Mouse (Mus musculus) stomach, postnatal 0 days (tissue): ENCODE measurements around the gene Myog. TPM values are rescaled to one million over a fixed set of nuclear protein-coding genes. Genes with fewer than 3 reads are reported as not detected.
A peak's percentile ranks its signal among the peaks of the same experiment; 100 is the strongest.

Source experiments
- ATAC-seq: fragments of 200-750 bp; cut with Nextera tagmentation; 2 replicates; pipeline ENCODE4 v1.8.0; 2017; ENCODE audit not compliant: low FRiP score, low TSS enrichment
- DNase-seq: peaks from one replicate; pipeline ENCODE4 v3.0.0-alpha.2; 2016; ENCODE audit warnings: low spot score
- H3K27ac ChIP-seq: fragments of 300-500 bp; sonication (generic); replicated peaks from 2 replicates; pipeline ENCODE4 v1.5.1; 2014; ENCODE audit warnings: mild to moderate bottlenecking, control low read depth
- H3K27me3 ChIP-seq: fragments of 300-500 bp; sonication (generic); 2 replicates; pipeline ENCODE4 v1.6.1; 2014; ENCODE audit warnings: low read length; ENCODE audit not compliant: control insufficient read depth, insufficient read depth
- H3K36me3 ChIP-seq: fragments of 300-500 bp; sonication (generic); 2 replicates; pipeline ENCODE4 v1.6.1; 2014; ENCODE audit warnings: low read length, mixed read lengths; ENCODE audit not compliant: control insufficient read depth, insufficient read depth
- H3K4me1 ChIP-seq: fragments of 300-500 bp; sonication (generic); replicated peaks from 2 replicates; pipeline ENCODE4 v1.6.1; 2014; ENCODE audit warnings: antibody characterized with exemption; ENCODE audit not compliant: control insufficient read depth, insufficient read depth
- H3K4me2 ChIP-seq: fragments of 300-500 bp; sonication (generic); replicated peaks from 2 replicates; pipeline ENCODE4 v1.6.1; 2014; ENCODE audit warnings: low read depth, mild to moderate bottlenecking, control low read depth, moderate library complexity
- H3K4me3 ChIP-seq: fragments of 300-500 bp; sonication (generic); 2 replicates; pipeline ENCODE4 v1.5.1; 2014; ENCODE audit warnings: low read depth, low read length, control low read depth
- H3K9ac ChIP-seq: fragments of 300-500 bp; sonication (generic); 2 replicates; pipeline ENCODE4 v1.6.1; 2014; ENCODE audit warnings: mild to moderate bottlenecking, low read length, control low read depth, mixed read lengths
- H3K9me3 ChIP-seq: fragments of 300-500 bp; sonication (generic); 2 replicates; pipeline ENCODE4 v1.6.1; 2016; ENCODE audit warnings: low read length; ENCODE audit not compliant: control insufficient read depth
- CTCF ChIP-seq: IDR thresholded peaks from 2 replicates; pipeline ENCODE4 v1.5.1; 2016; ENCODE audit warnings: antibody characterized with exemption, low read depth, mild to moderate bottlenecking, moderate library complexity
- EP300 ChIP-seq: optimal IDR thresholded peaks from 2 replicates; pipeline ENCODE3; 2016; ENCODE audit warnings: antibody characterized with exemption
- WGBS: fragments of 180-500 bp; shearing (Covaris S2); extraction: QIAGEN DNeasy Blood & Tissue Kit; methylation state at CpG from one replicate; pipeline ENCODE4 v1.1.7; 2014; 5-methylcytosine and 5-hydroxymethylcytosine counted together
- polyA plus RNA-seq: library from polyadenylated mRNA; unstranded; fragments of >200 nt; fragmentation: Nextera tagmentation; extraction: Ambion mirVana; gene quantifications from 2 replicates; pipeline ENCODE4 v1.2.1, GENCODE M21; 2015

Myog gene
- polyA plus RNA-seq, 1 experiment from 2014 or later = 2.7 TPM

DNA sequence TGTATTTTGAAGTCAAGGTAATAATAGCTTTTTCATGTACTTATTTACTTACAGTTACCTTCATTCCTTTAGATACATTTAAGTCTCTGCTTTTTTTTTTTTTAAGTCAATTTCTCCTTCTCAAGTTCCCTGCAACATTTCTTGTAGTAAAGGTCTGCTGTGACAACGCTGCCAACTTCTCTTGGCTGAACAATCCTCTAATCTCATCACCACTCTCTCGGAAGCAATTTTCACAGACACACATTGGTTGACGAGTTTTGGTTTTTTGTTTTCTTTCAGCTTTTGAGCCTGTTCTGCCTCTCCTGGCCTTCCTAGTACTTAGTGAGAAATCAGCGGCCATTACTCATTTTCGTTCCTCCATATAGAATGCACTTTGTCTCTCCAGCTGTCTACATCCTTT is 9.6 kb upstream of the Myog start:
- DNase-seq (no peak), ATAC-seq (no peak)
- H3K4me3 ChIP-seq = no peak overlapping the region
- no peak overlapping the region for H3K27ac ChIP-seq
- H3K4me1 ChIP-seq = no peaks in the 10 kb centered on the region
- WGBS = 82% methylated on average over 5 of the region's 5 CpGs
- no peak overlapping the region for H3K4me2 ChIP-seq
- H3K9ac ChIP-seq = no peak overlapping the region
- TF ChIP-seq EP300 = no peak
- TF ChIP-seq CTCF = no peak
- no peaks in the 10 kb centered on the region for H3K27me3 ChIP-seq
- no peaks in the 10 kb centered on the region for H3K36me3 ChIP-seq
- H3K9me3 ChIP-seq = no peaks in the 10 kb centered on the region

GRCm38 (mm10) chr1:134281563-134281962 is 8.2 kb upstream of the Myog start:
- DNase-seq = no peak
- Histone ChIP-seq H3K9ac (no peak overlapping the region), H3K27ac (no peak overlapping the region), H3K4me2 (no peak overlapping the region), H3K4me1 (no peaks in the 10 kb centered on the region), H3K9me3 (no peaks in the 10 kb centered on the region), H3K4me3 (no peak overlapping the region), H3K27me3 (no peaks in the 10 kb centered on the region), H3K36me3 (no peaks in the 10 kb centered on the region)
- no peak for ATAC-seq
- WGBS = 74% methylated on average over 4 of the region's 4 CpGs
- TF ChIP-seq EP300 (no peak), CTCF (peak; percentile 31; the same call in 1 of the 2 replicates)

- ATAC-seq (no peak), DNase-seq (no peak)
- Histone ChIP-seq H3K9me3 (no peaks in the 10 kb centered on the region), H3K9ac (no peak overlapping the region), H3K36me3 (no peaks in the 10 kb centered on the region), H3K27ac (no peak overlapping the region), H3K4me1 (no peaks in the 10 kb centered on the region), H3K27me3 (no peaks in the 10 kb centered on the region), H3K4me3 (no peak overlapping the region), H3K4me2 (no peak overlapping the region)
- 57% methylated on average over 3 of the region's 3 CpGs for WGBS
- TF ChIP-seq EP300 (no peak), CTCF (no peak)
These were observed 7.4 kb upstream of the Myog start for GRCm38 (mm10) chr1:134282342-134282741.

DNA sequence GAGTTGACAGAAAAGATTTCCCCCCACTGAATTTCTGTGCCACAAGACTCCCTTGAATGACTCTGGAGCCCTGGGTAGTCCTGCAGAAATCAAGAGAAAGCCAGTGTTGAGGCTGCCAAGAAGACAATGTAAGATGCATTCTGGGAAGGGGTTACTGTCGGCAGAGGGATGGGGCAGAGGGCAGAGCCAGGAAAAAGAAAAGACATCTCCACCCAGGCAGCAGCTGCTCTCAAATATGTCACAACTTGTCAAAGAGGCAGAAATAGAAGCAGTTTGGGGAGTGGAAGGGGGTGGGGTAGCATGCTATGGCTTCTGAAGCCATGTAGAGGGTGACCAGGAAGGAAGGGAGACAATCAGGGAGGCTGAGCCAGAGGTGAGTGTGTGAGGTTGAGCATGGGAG is 6.7 kb upstream of the Myog start:
- DNase-seq = no peak
- H3K4me2 ChIP-seq = no peak overlapping the region
- H3K27ac ChIP-seq = no peak overlapping the region
- H3K27me3 ChIP-seq = no peaks in the 10 kb centered on the region
- 24% methylated on average over 1 of the region's 1 CpGs for WGBS
- no peak for TF ChIP-seq CTCF
- no peak for TF ChIP-seq EP300
- no peaks in the 10 kb centered on the region for H3K9me3 ChIP-seq
- H3K9ac ChIP-seq = no peak overlapping the region
- no peak overlapping the region for H3K4me3 ChIP-seq
- no peak for ATAC-seq
- H3K4me1 ChIP-seq = no peaks in the 10 kb centered on the region
- no peaks in the 10 kb centered on the region for H3K36me3 ChIP-seq

GRCm38 (mm10) chr1:134285458-134286120 is 4.2 kb upstream of the Myog start:
- no peak overlapping the region for H3K9ac ChIP-seq
- H3K4me2 ChIP-seq = no peak overlapping the region
- no peak overlapping the region for H3K4me3 ChIP-seq
- H3K9me3 ChIP-seq = no peaks in the 10 kb centered on the region
- H3K36me3 ChIP-seq = no peaks in the 10 kb centered on the region
- no peaks in the 10 kb centered on the region for H3K27me3 ChIP-seq
- 57% methylated on average over 10 of the region's 10 CpGs for WGBS
- no peaks in the 10 kb centered on the region for H3K4me1 ChIP-seq
- ATAC-seq (no peak), DNase-seq (no peak)
- no peak for TF ChIP-seq CTCF
- TF ChIP-seq EP300 = no peak
- no peak overlapping the region for H3K27ac ChIP-seq

DNA sequence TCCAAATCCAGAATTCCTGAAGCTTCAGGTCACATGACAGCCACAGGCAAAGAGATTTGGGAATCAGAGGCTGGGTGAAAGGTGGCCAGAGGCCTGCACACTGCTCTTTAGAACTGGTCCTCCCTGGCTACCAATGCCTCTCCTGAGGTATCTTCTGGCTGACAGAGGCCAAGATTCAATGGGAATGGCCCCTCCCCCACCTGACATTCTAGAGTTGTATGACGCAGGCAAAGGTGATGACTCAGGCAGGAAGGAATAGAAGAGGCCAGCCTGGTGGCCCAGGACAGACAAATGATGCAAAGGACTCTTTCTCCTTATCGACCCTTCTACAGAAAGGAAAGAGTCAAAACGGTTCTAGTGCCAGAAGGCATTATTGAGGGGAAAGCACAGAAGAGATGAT is 1.6 kb upstream of the Myog start:
- no peak overlapping the region for H3K27ac ChIP-seq
- H3K9me3 ChIP-seq = no peaks in the 10 kb centered on the region
- DNase-seq = no peak
- ATAC-seq = no peak
- H3K36me3 ChIP-seq = no peaks in the 10 kb centered on the region
- H3K4me3 ChIP-seq = no peak overlapping the region
- H3K9ac ChIP-seq = no peak overlapping the region
- TF ChIP-seq CTCF = no peak
- TF ChIP-seq EP300 = no peak
- 65% methylated on average over 3 of the region's 3 CpGs for WGBS
- no peak overlapping the region for H3K4me2 ChIP-seq
- H3K27me3 ChIP-seq = no peaks in the 10 kb centered on the region
- no peaks in the 10 kb centered on the region for H3K4me1 ChIP-seq
